Mouse (Mus musculus): ENCODE results near the gene Top3a.

- TF ChIP-seq POLR2A (IDR thresholded peaks at IDR 0.05; ENCODE audit: low read depth, low read length) = no peak
- TF ChIP-seq CTCF (IDR thresholded peaks at IDR 0.05; ENCODE audit: extremely low read depth, insufficient read depth, insufficient read length, insufficient replicate concordance) = no peak
Observed at GRCm38 (mm10) chr11:60772161-60772560, 5.0 kb downstream of the Top3a start.
